Mouse (Mus musculus) frontal cortex, adult 2 months (tissue): ENCODE measurements around the gene Gm7233. TPM values are rescaled to one million over a fixed set of nuclear protein-coding genes. Genes with fewer than 3 reads are reported as not detected.
"Not testable (repeated sequence)": the region's sequence is repeated elsewhere in the genome, so short reads cannot be mapped to it uniquely, and the experiment has no call there.

Source experiments
- DNase-seq, 2 experiments: peaks; one replicate each; pipeline ENCODE4 v3.0.0; 2022; ENCODE audit warnings: low spot score in 1 of 2; ENCODE audit errors: extremely low spot score in 1 of 2
- polyA plus RNA-seq: library from polyadenylated mRNA; depleted of rRNA; stranded (reverse); fragments of >200 nt; gene quantifications from 2 replicates; pipeline ENCODE4 v1.2.3, GENCODE M21; 2012; rRNA removed

The Gm7233 gene
- polyA plus RNA-seq = 0.13 and 0.28 TPM in 2 replicates

DNA sequence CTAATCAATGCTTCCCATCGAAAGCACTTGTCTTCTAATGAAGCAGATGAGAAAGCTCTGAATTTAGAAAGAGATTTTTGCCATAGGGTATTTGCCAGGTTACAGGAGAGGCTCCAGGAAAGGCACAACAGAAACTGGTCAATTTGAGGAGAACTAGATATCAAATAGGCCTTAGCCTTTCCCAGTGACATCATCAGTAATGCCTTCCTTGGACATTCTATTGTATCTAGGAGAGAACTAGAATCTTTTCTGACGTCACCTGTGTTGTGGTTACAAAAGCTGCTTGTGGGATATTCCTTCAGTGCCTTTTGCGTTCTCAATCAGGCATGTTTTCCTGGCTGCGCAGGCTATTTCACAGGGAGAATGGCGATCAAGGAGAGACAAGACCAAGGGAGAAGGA, at the start of gene Gm7233:
TSS of gene Gm7233 (plus strand) at position 301 of the 400 bp plus-strand sequence.
- not testable (repeated sequence) for DNase-seq

DNA sequence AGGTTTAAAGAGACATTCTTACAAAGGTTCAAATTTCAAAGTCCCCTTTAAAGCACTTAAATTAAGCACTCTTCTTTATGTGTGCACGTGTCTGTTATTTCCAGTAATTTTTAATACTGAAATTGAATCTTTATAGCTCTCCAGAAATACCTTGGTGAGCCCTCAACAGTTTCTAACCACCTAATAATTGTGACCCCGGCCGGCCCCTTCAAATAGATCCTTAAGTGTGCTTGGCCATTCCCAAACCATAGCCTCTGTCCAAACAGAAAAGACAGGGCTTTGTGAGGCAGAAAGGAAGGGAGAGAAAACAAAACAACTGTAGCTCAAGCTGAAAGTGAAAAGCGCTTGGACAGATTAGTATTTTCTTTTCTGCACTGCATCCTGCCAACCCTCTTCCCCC, 12.5 kb upstream of the Gm7233 start:
- DNase-seq = not testable (repeated sequence)

DNA sequence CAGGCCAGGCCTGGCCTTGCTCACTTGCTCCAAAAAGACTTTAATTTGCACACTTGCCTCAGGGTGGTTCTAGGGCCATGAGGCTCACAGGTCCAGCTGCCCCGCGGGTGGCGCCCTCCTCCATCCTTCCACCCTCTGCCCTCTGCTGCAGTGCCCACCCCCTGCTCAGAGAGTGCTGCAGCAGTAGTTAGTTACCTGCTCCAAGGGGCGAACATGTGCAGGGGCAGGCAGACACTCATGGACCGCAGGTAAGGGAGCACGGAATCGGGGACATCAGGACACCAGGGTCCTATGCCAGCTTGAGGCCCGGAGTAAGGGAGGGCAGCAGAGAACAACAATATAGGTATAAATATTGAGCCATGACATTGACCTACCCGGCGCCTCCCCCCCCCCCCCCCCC, 11.7 kb upstream of the Gm7233 start:
- not testable (repeated sequence) for DNase-seq

DNA sequence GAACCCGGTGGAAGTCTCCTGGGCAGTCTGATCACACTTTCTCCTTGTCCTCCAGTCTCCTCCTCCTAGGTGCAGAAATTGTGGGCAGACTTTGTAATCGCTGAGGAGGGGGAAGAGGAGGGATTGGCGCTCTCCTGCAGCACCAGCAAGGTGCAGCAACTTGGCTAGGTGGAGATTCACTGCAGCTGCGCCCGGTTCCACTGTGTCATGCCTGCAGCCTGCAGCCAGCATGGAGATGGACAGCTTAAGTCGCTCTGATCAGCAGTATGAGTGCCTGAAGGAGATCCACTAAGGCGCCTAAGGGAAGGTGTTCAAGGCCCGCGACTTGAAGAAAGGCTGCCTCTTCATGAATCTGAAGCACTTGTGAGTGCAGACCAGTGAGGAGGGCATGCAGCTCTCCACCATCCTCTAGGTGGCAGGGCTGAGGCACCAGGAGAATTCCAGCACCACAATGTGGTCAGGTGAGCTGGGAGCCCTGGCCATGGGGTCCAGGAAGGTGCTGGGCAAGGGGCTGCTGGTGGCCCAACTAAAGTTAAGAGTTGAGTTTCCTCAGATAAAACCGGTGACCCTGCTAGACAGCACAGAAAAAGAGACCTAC, 11.0 kb upstream of the Gm7233 start:
- DNase-seq = not testable (repeated sequence)

DNA sequence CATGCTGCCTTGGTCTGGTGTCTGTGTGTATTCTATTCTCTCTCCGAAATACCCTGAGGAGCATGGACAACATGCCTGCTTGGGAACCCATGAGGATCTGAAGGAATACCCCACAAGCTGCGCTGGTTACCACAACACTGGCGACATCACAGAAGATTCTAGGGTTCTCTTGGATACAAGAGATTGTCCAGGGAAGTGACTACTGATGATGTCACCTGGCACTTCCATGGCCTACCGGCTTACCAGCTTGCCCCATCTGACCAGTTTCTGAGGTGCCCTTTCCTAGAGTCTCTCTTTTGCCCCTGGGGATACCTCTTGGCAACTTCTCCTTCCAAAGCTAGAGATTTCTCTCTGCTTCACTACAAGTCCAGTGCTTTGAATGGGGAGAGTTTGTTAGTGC, 55.5 kb downstream of the Gm7233 start, which contains the start of gene Gm8122:
TSS of gene Gm8122 (minus strand) at position 101 of the 400 bp plus-strand sequence.
- DNase-seq = not testable (repeated sequence)

Other genes starting within 250 kb of the Gm7233 start
- gene Gm8082, start 186.2 kb upstream of the Gm7233 start, polyA plus RNA-seq = not detected in 2 replicates
- gene Gm10376, start 164.2 kb upstream of the Gm7233 start, polyA plus RNA-seq = not detected in 2 replicates
- 0.06 and 0.21 TPM in 2 replicates for gene Gm8094, start 103.2 kb upstream of the Gm7233 start, polyA plus RNA-seq
- 0.27 and 0.32 TPM in 2 replicates for gene Gm8104, start 79.3 kb upstream of the Gm7233 start, polyA plus RNA-seq
- gene Gm8122, start 55.4 kb downstream of the Gm7233 start, polyA plus RNA-seq = not detected in 2 replicates
- gene Gm8126, start 78.8 kb downstream of the Gm7233 start, polyA plus RNA-seq = 0.04 TPM in 1 of 2 replicates, not detected in the other
- 0.06 TPM in 1 of 2 replicates, not detected in the other for gene Gm9732, start 95.2 kb downstream of the Gm7233 start, polyA plus RNA-seq
- not detected in 2 replicates for gene Gm8127, start 114.0 kb downstream of the Gm7233 start, polyA plus RNA-seq
- gene 1700001F09Rik, start 167.9 kb downstream of the Gm7233 start, polyA plus RNA-seq = not detected in 2 replicates
- gene Gm8138, start 236.5 kb downstream of the Gm7233 start, polyA plus RNA-seq = not detected in 2 replicates